Mouse (Mus musculus) gastrocnemius, postnatal 4 days (tissue): ENCODE measurements around the gene Catsperz. TPM values are rescaled to one million over a fixed set of nuclear protein-coding genes. Genes with fewer than 3 reads are reported as not detected.
A peak's percentile ranks its signal among the peaks of the same experiment; 100 is the strongest.

ENCODE experiments used
- DNase-seq, 2 experiments: peaks; one replicate each; pipeline ENCODE4 v3.0.0; 2021 to 2022; ENCODE audit warnings: low spot score in 2 of 2, mixed read lengths in 2 of 2
- total RNA-seq, 2 experiments: library from RNA; stranded (reverse); gene quantifications; 2 replicates each; pipeline ENCODE4 v1.2.3; 2021

Catsperz gene
- total RNA-seq, 2 experiments from 2014 or later, result not detected

GRCm38 (mm10) chr19:6947742-6948141 lies 22.6 kb upstream of the Catsperz start:
- DNase-seq, result no peak

- DNase-seq, result no peak
Observed at GRCm38 (mm10) chr19:6943709-6944108, 18.5 kb upstream of the Catsperz start.

- peak in 1 of 2 experiments; percentile 8 for DNase-seq
Observed at GRCm38 (mm10) chr19:6942764-6943163, 17.6 kb upstream of the Catsperz start.

DNA sequence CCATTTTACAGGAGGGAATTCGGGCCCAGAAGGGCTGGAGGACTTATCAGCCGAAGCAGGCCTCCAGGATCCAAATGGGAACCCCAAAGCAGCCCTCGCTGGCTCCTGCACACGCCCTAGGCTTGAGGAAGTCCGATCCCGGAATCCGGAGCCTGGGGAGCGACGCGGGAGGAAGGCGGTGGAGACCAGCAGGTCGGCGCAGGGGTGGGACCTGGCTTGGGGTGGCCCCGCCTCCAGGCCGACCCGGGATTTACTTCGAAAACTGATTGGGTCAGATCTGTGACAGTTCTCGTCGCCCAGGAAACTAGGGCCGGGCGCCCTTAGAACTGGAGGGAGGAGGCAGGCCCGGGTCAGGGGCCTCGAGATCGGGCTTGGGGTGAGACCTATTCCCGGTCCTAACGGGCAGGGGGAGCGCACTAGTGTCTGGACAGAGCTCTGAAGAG lies 17.1 kb upstream of the Catsperz start, which contains the start of gene Gpr137:
TSS of gene Gpr137 (minus strand) at position 232 of the 443 bp plus-strand sequence.
- DNase-seq, result peak; percentile 91 to 94

DNA sequence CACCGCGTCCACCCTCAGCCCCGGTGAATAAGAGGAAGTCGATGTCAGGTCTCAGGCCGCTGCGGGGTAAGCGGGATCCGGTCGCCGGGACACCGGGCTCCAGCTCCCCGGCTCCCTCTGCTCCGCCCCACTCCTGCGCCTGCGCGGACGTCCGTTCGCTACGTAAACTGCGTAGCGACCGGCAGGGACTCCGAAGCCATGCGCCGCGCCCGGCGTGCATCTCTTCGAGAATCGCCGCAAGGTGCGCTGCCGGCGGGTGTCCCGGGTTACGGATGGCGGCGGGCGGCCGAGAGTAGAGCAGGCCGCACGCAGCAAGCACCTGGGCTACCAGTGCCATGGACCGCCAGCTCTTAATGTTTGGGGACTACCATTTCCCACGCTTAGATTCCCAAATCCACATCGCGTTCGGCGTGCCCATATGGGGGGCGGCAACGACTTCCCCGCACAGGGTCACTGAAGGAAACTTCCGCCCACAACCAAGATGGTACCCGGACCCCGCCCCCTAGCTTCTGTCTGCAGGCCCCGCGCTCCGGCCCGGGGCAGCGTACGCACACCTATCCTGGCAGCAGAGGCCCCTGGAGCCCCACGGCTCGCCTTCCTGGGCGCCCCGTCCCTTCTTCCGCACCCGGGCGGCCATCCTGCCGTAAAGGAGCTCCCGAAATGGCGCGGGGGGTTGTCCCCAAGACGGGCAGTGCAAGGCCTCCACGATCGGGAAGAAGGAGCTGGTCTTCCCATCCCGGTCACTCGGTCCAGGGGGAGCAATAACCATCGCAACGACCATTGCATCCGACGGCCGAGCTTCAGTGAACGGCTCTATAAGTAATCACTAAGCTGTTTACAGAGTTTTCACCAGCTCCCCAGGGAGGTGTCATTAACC lies 16.4 kb upstream of the Catsperz start, which contains the start of gene Bad:
TSS of gene Bad (plus strand) at position 490 of the 877 bp plus-strand sequence.
- DNase-seq, result peak; percentile 94

DNA sequence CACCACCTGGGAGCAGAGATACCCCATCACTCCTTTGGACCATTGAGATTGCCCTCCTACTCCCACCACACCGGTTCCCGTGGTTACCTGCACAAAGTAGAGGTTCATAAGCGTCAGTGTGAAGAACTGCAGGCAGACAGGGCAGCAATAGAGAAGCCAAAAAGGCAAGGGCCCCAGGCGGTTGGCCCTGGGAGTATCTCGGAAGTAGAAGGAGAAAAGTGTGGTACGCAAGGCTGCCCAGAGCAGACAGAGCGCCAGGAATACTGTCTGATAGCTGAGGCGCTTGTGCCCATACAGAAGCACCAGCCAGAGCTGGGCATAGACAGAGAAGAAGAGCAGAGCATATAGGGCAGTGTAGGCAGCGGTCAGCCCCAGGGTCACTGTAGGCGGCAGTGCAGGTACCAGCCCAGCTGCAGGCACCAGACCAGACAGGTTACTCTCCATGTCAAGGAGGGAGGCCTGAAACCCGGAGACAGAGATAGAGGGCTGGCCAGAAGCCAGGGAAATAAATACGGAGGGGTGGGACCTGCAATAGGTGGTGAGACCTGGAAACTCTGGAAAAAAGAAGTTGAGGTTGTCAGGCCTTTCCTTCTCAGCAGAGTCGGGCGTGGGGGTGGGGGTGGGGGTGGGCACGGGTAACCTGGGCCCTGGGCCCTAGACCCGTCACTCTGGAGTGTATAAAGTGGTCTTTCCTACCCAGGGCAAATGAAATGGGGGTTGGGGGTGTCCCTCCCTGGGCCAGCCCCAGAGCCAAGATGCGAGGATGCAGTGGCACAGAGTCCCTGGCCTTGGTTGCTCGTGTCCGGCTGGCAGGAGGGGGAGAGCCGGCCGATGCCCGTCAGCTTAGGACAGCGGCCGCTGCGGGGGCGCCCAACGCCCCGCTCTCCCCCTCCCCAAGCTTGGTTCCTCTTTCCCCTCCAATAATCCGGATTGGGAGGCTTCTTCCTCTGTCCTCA lies 15.5 kb upstream of the Catsperz start:
- DNase-seq, result peak in 1 of 2 experiments; percentile 17

- DNase-seq, result no peak
Observed at GRCm38 (mm10) chr19:6939106-6940002, 14.2 kb upstream of the Catsperz start.

DNA sequence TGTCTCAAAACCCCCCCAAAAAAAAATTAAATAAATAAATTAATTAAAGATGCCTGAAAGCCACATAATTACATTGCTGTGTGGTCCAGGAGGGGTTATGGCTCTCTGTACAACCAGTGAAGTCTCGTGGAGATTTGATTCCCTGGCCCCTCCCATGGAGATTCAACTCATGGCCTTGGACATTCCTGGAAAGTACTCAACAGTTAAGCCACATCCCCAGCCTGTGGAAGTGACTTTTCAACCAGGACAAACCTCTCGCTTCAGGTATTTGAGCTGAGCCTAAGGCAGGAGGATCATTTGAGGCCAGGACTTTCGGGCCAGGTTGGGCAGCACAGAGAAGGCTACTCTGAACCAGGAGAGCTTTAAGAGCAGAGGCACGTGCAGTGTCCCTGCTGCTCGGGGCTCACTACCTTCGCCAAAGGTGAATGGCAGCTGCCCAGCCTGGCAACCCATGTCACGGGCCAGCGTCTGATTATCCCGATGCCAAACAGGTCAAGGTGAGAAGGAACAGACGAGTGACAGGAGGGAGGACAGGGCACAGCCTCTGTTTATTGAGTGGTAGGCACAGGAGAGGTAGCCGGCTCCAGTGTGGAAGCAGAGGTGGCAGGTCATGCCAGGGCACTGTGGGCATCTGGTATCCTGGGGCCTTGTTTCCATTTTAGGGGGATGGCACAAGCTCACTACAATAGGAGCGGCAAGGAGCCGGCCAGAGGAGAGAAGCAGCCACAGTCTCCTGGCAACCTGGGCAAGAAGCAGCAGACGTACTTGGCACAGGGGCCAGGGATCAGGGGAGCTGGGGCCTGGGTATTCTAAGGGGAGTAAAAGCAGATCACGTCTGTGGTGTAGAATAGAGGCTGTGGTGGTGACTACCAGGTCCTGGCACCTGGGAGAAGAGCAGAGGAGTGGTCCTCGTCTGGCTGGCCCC lies 12.6 kb upstream of the Catsperz start:
- DNase-seq, result no peak

GRCm38 (mm10) chr19:6936299-6936698 lies 11.1 kb upstream of the Catsperz start:
- DNase-seq, result no peak

- peak in 1 of 2 experiments; percentile 15 for DNase-seq
Observed at GRCm38 (mm10) chr19:6934195-6934977, 9.2 kb upstream of the Catsperz start, which contains the start of gene Kcnk4. Gene Kcnk4 (minus strand): TSS chr19:6934515.

DNA sequence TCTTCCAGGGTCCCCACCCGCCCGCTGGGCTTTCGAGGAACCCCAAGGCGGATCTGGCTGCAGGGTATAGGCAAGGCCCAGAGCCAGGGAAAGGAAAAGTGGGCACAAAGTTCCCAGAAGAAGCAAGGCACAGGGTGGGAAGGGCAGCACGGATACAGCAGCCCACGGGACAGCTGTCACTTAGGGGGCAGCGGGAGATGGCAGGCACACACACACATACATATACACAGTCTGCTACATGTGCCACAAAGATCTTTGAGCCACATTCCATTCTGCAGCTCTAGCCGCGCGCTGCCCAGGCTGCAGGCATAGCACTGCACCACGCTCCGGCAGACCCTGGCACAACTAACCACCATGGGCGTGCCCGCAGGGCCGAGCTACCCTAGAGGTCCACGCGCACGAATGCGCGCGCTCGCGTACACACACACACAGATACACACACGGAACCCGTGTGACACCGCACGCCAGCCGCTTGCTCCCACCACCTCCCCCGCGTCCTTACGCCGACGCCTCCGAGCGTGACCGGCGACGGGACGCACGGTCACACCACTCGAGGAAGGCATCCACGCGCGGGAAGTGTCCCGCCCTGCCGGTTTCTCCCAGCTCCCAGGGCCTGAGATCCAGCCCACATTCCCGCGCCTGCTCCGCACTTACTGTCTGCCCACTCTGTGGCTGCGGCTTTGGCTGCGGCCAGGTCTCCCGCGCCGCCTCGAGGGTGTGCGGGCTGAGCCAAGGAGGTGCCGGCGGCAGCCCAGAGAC lies 8.4 kb upstream of the Catsperz start:
- peak in 1 of 2 experiments; percentile 19 for DNase-seq

- DNase-seq, result peak in 1 of 2 experiments; percentile 11
Observed at GRCm38 (mm10) chr19:6933102-6933435, 7.9 kb upstream of the Catsperz start.

DNA sequence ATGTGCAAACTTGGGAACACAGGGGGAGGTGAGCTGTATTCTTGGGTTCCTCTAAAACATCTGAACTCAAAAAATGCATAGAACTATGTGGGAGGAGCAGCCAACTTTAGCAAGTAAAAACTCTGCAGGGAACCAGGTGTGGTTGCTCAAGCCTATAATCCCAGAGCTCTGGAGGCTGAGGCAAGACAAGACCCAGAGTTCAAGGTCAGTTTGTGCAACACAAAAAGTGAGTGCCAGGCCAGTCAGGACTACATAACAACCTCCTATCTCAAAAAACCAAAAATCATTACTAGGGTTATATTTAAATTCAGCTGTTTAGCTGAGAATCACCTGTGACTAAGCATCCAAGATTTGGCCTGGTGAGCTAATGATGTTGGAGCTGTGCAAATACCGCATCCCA lies 6.8 kb upstream of the Catsperz start:
- no peak for DNase-seq

DNA sequence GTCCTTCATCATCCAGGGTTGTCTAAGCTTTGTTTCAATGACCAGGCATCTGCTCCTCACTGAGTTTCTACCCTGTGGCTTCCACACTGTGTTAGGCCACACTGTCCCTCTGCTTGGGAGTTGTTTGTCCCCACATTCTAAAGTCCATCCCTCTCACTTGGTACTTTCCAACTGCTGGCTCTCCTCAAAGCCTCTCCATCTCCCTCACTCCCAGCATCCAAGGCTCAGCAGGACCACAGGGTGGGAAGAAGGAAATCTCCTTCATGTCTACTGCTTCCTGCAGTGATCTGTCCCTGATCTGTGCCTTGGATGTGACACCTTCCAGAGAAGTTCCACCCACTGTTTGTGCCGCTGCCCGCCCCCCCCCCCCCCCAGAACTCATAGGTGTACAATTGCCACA lies 5.8 kb upstream of the Catsperz start:
- peak in 1 of 2 experiments; percentile 9 for DNase-seq

- no peak for DNase-seq
Observed at GRCm38 (mm10) chr19:6928080-6928479, 2.9 kb upstream of the Catsperz start.

GRCm38 (mm10) chr19:6926559-6927255 lies 1.5 kb upstream of the Catsperz start:
- DNase-seq, result no peak
